Mouse (Mus musculus) MEL (cell line): ENCODE results near the gene Myl6b.

Experiments
- CHD1 ChIP-seq: IDR thresholded peaks from 2 replicates; pipeline ENCODE4 v1.6.1; 2012; ENCODE audit warnings: low read depth, mild to moderate bottlenecking, inconsistent platforms, low read length, improper control_type of control experiment
- CTCF ChIP-seq, 3 experiments: IDR thresholded peaks in 2 of 3; conservative IDR thresholded peaks in 1 of 3; 2 replicates each; pipeline ENCODE4 v1.5.1; 2011 to 2012; ENCODE audit warnings: low read length in 3 of 3, low read depth in 2 of 3, mild to moderate bottlenecking in 2 of 3, improper control_type of control experiment in 1 of 3, inconsistent platforms in 1 of 3, mixed read lengths in 1 of 3, moderate library complexity in 1 of 3; ENCODE audit not compliant: control insufficient read depth in 1 of 3, insufficient read depth in 1 of 3, poor library complexity in 1 of 3, severe bottlenecking in 1 of 3
- EP300 ChIP-seq, 2 experiments: IDR thresholded peaks; 2 replicates each; pipeline ENCODE4 v1.6.1; 2011; ENCODE audit warnings: improper control_type of control experiment in 2 of 2, low read length in 2 of 2, low read depth in 1 of 2, mild to moderate bottlenecking in 1 of 2
- GATA1 ChIP-seq: IDR thresholded peaks from 2 replicates; pipeline ENCODE4 v1.6.1; 2011; ENCODE audit warnings: low read depth, low read length, improper control_type of control experiment
- MAX ChIP-seq: IDR thresholded peaks from 2 replicates; pipeline ENCODE4 v1.6.1; 2011; ENCODE audit warnings: low read length, improper control_type of control experiment
- MAZ ChIP-seq: IDR thresholded peaks from 2 replicates; pipeline ENCODE4 v1.6.1; 2012; ENCODE audit warnings: low read depth, mild to moderate bottlenecking, inconsistent platforms, low read length, improper control_type of control experiment
- POLR2A ChIP-seq, 2 experiments: IDR thresholded peaks; 2 replicates each; pipeline ENCODE4 v1.6.1; 2011 to 2012; ENCODE audit warnings: low read length in 2 of 2, mild to moderate bottlenecking in 2 of 2, control low read depth in 1 of 2, improper control_type of control experiment in 1 of 2, low read depth in 1 of 2, moderate library complexity in 1 of 2; ENCODE audit not compliant: control insufficient read depth in 1 of 2, insufficient read depth in 1 of 2, poor library complexity in 1 of 2
- POLR2AphosphoS2 ChIP-seq: IDR thresholded peaks from 2 replicates; pipeline ENCODE4 v1.6.1; 2011; ENCODE audit warnings: low read length, improper control_type of control experiment
- POLR2AphosphoS5 ChIP-seq: IDR thresholded peaks from 2 replicates; pipeline ENCODE4 v1.6.1; 2012; ENCODE audit warnings: low read depth, borderline replicate concordance, mild to moderate bottlenecking, inconsistent platforms, low read length, moderate library complexity, mixed read lengths
- USF1 ChIP-seq: IDR thresholded peaks from 2 replicates; pipeline ENCODE4 v1.6.1; 2014; ENCODE audit warnings: low read depth, mild to moderate bottlenecking, inconsistent platforms, low read length, improper control_type of control experiment, moderate library complexity

GRCm38 (mm10) chr10:128487861-128488712 is 10.4 kb downstream of the Myl6b start:
- no peak for TF ChIP-seq CTCF (IDR thresholded peaks at IDR 0.05 in 2 of 3, conservative IDR thresholded peaks at IDR 0.05 in 1 of 3; ENCODE audit: control insufficient read depth in 1 of 3, insufficient read depth in 1 of 3, low read depth in 2 of 3, low read length in 3 of 3, poor library complexity in 1 of 3, severe bottlenecking in 1 of 3)
- TF ChIP-seq EP300 (IDR thresholded peaks at IDR 0.05; ENCODE audit: low read depth in 1 of 2, low read length in 2 of 2): no peak
- TF ChIP-seq POLR2AphosphoS5: no peak
- TF ChIP-seq POLR2AphosphoS2: no peak
- no peak for TF ChIP-seq CHD1
- no peak for TF ChIP-seq MAZ
- TF ChIP-seq MAX: no peak
- TF ChIP-seq POLR2A (IDR thresholded peaks at IDR 0.05; ENCODE audit: control insufficient read depth in 1 of 2, insufficient read depth in 1 of 2, low read depth in 1 of 2, low read length in 2 of 2, poor library complexity in 1 of 2): no peak
- TF ChIP-seq USF1: no peak
- no peak for TF ChIP-seq GATA1
